Mouse (Mus musculus) testis, adult 2 months (tissue): ENCODE measurements around the gene Slc3a2. TPM values are rescaled to one million over a fixed set of nuclear protein-coding genes. Genes with fewer than 3 reads are reported as not detected.
A peak's percentile ranks its signal among the peaks of the same experiment; 100 is the strongest.

Source experiments
- H3K27ac ChIP-seq: fragments of 200-500 bp; 2 replicates; pipeline ENCODE4 v1.5.1; 2012; ENCODE audit warnings: low read depth, low read length; ENCODE audit not compliant: control insufficient read depth, insufficient read depth
- H3K27me3 ChIP-seq: fragments of 200-500 bp; 2 replicates; pipeline ENCODE4 v1.6.1; 2012; ENCODE audit warnings: mild to moderate bottlenecking, low read length, moderate library complexity; ENCODE audit not compliant: control insufficient read depth, insufficient read depth
- H3K36me3 ChIP-seq: fragments of 200-500 bp; 2 replicates; pipeline ENCODE4 v1.6.1; 2012; ENCODE audit warnings: mild to moderate bottlenecking, low read length; ENCODE audit not compliant: control insufficient read depth, insufficient read depth
- H3K4me1 ChIP-seq: fragments of 200-500 bp; 2 replicates; pipeline ENCODE4 v1.6.1; 2012; ENCODE audit warnings: low read length; ENCODE audit not compliant: control insufficient read depth, insufficient read depth
- H3K4me3 ChIP-seq: fragments of 200-500 bp; 2 replicates; pipeline ENCODE4 v1.5.1; 2012; ENCODE audit warnings: low read depth, mild to moderate bottlenecking, low read length, moderate library complexity, mixed read lengths; ENCODE audit not compliant: control insufficient read depth
- CTCF ChIP-seq: fragments of 200-500 bp; IDR thresholded peaks from 2 replicates; pipeline ENCODE4 v1.5.1; 2012; ENCODE audit warnings: low read depth, mild to moderate bottlenecking, inconsistent platforms, low read length, moderate library complexity; ENCODE audit not compliant: control insufficient read depth, insufficient read depth, insufficient replicate concordance
- POLR2A ChIP-seq: fragments of 200-500 bp; IDR thresholded peaks from 2 replicates; pipeline ENCODE4 v1.6.1; 2012; ENCODE audit warnings: low read depth, mild to moderate bottlenecking, inconsistent platforms, low read length, moderate library complexity; ENCODE audit not compliant: control insufficient read depth
- polyA plus RNA-seq: library from polyadenylated mRNA; depleted of rRNA; stranded (reverse); fragments of >200 nt; gene quantifications from 2 replicates; pipeline ENCODE4 v1.2.3, GENCODE M21; 2012

The Slc3a2 gene
- polyA plus RNA-seq, 1 experiment: 121 TPM

DNA sequence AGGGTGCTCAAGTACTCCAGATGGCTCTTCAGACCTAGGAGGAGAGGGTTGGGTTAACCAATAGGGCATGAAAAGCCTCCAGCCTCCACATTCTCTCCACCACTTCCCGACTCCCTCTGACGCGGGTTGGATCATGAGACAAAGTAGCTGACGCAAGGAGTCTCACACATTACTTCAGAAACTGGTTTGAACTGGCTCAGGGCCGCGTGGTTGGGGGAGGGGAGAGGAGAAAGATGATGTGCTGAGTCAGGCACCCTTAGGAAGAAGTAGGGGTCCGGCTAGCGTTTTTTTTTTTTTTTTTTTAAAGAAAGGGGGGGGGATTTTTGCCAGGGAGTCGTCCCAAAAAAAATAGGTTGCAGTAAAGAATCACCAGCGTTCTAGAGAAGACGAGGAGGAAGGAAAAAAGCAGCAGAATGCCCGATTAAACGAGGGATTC lies 10.3 kb downstream of the Slc3a2 start:
- H3K4me3 ChIP-seq: peak overlapping the region; percentile 85
- TF ChIP-seq CTCF: no peak
- no peak for TF ChIP-seq POLR2A
- H3K4me1 ChIP-seq: peaks cover 11% of the 10 kb centered on the region
- H3K36me3 ChIP-seq: peaks cover 2% of the 10 kb centered on the region
- H3K27ac ChIP-seq: peak overlapping the region; percentile 73
- no peaks in the 10 kb centered on the region for H3K27me3 ChIP-seq

DNA sequence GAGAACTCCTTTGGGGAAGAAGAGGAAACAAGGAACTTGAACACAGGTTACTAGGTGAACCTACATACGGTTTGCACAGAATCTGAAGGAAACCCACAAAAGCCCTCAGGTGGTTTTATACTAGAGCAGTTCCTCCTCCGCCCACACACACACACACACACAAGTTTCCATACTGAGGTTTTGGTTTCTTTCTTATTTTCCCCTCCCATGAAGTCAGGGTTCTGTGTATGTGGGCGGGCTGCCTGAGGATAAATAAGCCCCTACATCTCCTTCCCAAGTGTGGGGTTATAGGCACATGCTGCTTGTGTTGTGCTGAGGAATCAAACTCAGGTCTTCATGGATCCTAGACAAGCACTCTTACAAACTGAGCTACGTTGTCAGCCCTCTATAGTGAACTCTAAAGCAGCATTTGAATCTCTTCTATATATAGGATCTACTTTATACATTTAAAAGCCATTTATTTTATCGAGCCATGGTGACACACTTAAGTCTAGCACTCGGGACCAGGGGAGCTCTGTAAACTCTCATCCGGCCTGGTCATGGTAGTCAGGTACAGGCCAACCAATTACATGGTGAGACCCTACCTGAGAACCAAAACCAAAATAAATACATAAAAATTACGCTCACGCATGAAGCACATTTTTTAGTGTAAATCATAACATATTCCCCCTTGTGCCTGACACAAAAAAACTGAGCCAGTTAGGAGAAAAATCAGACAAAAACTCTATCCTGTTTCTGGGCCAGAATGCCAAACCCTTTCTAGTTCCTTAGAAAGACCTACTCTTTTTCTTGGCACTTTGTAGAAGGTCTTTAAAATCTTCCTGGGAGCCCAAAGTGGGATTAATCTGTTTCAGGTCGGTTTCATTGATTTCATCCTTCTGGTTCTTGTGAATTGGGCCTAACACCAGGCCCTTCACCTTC lies 11.0 kb downstream of the Slc3a2 start:
- peak overlapping the region; percentile 59 for H3K27ac ChIP-seq
- no peaks in the 10 kb centered on the region for H3K27me3 ChIP-seq
- peak overlapping the region; percentile 85 for H3K4me3 ChIP-seq
- H3K36me3 ChIP-seq: peaks cover 3% of the 10 kb centered on the region
- H3K4me1 ChIP-seq: peaks cover 11% of the 10 kb centered on the region
- TF ChIP-seq POLR2A: no peak
- TF ChIP-seq CTCF: no peak

DNA sequence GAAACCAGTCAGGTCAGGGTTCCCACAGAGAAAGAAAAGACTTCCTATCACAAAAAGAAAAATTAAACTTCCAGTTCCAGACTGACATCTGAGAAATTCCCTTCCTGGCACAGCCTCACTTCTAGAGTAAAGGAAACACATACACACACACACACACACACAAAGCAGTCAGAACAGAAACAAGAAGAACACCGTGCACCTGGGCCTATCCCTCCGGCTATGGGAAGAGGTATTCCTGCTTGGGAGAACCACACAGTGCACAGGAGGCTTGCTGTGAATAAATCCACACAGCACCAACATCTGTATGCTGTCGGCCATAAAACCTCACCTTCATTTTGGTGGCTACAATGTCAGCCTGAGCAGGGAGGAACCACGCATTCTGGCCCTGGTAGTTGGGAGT lies 11.7 kb downstream of the Slc3a2 start:
- H3K36me3 ChIP-seq: peaks cover 3% of the 10 kb centered on the region
- peaks cover 11% of the 10 kb centered on the region for H3K4me1 ChIP-seq
- H3K27me3 ChIP-seq: no peaks in the 10 kb centered on the region
- H3K27ac ChIP-seq: no peak overlapping the region
- H3K4me3 ChIP-seq: no peak overlapping the region
- TF ChIP-seq POLR2A (no peak), CTCF (no peak)

DNA sequence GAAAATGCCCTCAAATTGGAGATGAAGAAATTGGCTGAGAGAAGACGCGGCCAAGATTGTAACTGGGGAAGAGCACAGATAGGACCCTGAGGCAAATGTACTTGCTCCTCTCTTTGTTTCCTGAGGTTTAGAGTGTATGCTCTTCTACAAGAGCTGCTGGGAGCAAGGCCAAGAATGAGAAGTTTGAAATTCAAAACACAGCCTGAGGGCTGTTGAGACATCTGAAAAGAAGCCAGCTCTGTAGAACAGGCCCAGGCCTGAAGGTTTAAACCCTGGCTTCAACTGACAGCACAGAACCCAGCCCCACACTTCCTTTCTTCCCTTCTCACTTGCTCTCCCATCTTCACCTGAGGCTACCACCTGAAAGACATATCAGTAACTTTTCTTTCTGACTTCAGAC lies 13.1 kb downstream of the Slc3a2 start:
- H3K36me3 ChIP-seq: peaks cover 3% of the 10 kb centered on the region
- no peak for TF ChIP-seq CTCF
- no peak for TF ChIP-seq POLR2A
- H3K27ac ChIP-seq: no peak overlapping the region
- H3K4me1 ChIP-seq: peaks cover 11% of the 10 kb centered on the region
- H3K27me3 ChIP-seq: no peaks in the 10 kb centered on the region
- no peak overlapping the region for H3K4me3 ChIP-seq

DNA sequence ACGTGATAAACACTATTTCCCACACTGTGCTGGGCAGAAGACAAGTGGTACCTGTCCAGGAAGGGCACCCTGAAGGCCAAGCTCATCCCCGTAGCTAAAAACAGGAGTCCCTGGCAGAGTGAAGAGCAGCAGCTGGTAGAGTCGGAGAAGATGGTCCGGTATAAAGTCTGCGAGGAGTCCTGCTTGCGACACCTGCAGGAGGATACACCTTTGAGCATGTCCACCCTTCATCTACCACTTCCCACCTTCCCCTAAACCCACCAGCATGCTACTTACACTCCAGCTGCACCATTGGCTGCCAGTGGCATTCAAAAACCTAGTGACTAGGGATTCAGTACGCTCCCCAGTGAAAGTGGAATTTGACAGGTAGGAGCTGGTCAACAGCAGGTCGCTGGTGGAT lies 14.2 kb downstream of the Slc3a2 start:
- Histone ChIP-seq H3K4me1 (peaks cover 9% of the 10 kb centered on the region), H3K4me3 (no peak overlapping the region), H3K27ac (no peak overlapping the region), H3K36me3 (peaks cover 3% of the 10 kb centered on the region), H3K27me3 (no peaks in the 10 kb centered on the region)
- TF ChIP-seq POLR2A (no peak), CTCF (no peak)

DNA sequence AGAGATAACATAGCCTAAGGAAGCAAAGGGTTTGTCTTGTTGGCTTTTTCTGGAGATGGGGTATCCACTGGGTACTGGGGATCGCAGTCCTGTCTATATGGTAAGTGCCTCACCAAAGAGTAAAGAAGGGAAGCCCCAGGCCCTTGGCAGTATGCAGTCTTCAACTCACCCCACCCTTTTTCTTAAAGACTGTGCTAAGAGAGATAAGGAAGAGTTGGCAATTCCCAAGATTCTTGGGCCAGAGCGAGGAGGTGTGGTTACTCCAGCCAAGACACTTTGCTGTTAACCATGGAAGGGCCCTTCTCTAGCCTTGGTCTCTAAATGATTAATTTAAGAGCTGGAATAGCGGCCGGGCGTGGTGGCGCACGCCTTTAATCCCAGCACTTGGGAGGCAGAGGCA lies 16.2 kb downstream of the Slc3a2 start:
- Histone ChIP-seq H3K4me3 (no peak overlapping the region), H3K4me1 (no peaks in the 10 kb centered on the region), H3K27ac (no peak overlapping the region), H3K27me3 (no peaks in the 10 kb centered on the region), H3K36me3 (peaks cover 3% of the 10 kb centered on the region)
- TF ChIP-seq CTCF (no peak), POLR2A (no peak)

DNA sequence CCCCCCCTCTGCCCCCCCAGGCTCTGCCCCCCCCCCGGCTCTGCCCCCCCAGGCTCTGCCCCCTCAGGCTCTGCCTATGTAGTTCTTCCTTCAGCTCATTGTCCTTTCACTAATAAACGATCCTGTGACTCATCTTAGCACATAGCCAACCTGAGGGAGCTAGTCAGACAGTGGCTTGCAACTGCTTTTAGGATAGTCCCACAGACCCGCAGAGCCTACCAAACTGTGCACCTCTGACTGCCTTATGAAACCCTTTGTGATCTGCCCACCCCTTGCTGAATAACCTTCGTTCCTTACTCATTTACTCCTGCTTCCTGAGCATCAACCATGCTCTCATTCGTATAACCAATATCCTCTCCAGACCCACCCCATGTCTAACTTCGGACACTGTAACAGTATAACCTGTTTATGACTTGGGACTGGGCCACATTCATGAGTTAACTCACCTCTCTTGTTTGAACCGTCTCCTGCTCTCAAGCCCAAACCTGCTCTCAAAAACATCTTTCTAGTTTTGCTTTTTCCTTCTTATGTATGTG lies 17.0 kb downstream of the Slc3a2 start:
- Histone ChIP-seq H3K36me3 (peaks cover 3% of the 10 kb centered on the region), H3K4me3 (no peak overlapping the region), H3K27ac (no peak overlapping the region), H3K27me3 (no peaks in the 10 kb centered on the region), H3K4me1 (no peaks in the 10 kb centered on the region)
- TF ChIP-seq CTCF (no peak), POLR2A (no peak)
